11 mouse cellular contexts compared by ENCODE assay signal in the genomic region with DNA sequence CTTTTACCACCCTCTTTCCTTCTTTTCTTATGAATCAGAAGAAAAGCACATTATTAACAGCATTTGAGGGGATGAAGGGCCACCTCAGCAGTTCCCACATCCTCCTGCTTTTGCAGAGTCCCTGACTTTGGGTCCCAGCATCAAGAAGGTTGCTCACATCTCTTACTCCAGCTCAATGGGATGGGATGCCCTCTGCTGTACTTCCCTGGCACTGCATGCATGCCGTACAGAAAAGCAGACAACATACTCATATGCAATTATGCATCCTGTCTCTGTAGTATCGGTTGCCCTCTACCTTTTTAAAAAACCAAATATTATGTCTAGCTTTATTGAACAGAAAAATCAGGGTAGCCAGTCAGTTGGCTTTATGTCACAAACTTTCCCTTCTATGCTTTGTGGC. TPM values are rescaled to one million over a fixed set of nuclear protein-coding genes. Genes with fewer than 3 reads are reported as not detected.
DNase-seq lines count a peak whose midpoint lies in the region; TF ChIP-seq lines count a peak whose summit lies in the region.
"Had no signal": no experiment of that assay in that cellular context is flagged by ENCODE, and none has a peak within 500 bp of the region (broad histone marks: within the 10 kb centered on the region; RNA-seq: fewer than 3 reads in every experiment).

No protein-coding gene starts in this region.

- H3K9ac ChIP-seq in ES-E14 (ENCODE audit: insufficient read depth, low read depth, low read length, poor library complexity, severe bottlenecking), result no peak overlapping the region
- H3K9ac ChIP-seq: heart, embryonic 12.5 days; limb, embryonic 13.5 days; neural tube, embryonic 15.5 days had no signal

- no peak overlapping the region for H3K27ac ChIP-seq in cerebellum, adult 2 months (ENCODE audit: insufficient read depth, low read length)
- H3K27ac ChIP-seq in layer of hippocampus, adult 2 months, result no peak overlapping the region
- H3K27ac ChIP-seq in ES-E14 (ENCODE audit: insufficient read depth, low read depth, low read length, poor library complexity, severe bottlenecking), result no peak overlapping the region
- no peak overlapping the region for H3K27ac ChIP-seq in gastrocnemius, adult 2 months
- H3K27ac ChIP-seq: limb, embryonic 13.5 days; neural tube, embryonic 15.5 days had no signal

- no peaks in the 10 kb centered on the region for H3K9me3 ChIP-seq in ES-E14 (ENCODE audit: control insufficient read depth, insufficient read depth, low read depth, low read length)
- H3K9me3 ChIP-seq: heart, embryonic 12.5 days; limb, embryonic 13.5 days; neural tube, embryonic 15.5 days had no signal

- H3K36me3 ChIP-seq in ES-E14 (ENCODE audit: control insufficient read depth, insufficient read depth, low read length, poor library complexity, severe bottlenecking), result no peaks in the 10 kb centered on the region
- H3K36me3 ChIP-seq: heart, embryonic 12.5 days; limb, embryonic 13.5 days; neural tube, embryonic 15.5 days had no signal

- WGBS in cerebellum, adult 2 months, result 91% methylated on average over 2 of the region's 2 CpGs

- peak; percentile 51; the same call in 1 of the 2 replicates for TF ChIP-seq CTCF in cerebellum, adult 2 months (IDR thresholded peaks at IDR 0.05; ENCODE audit: borderline replicate concordance, insufficient read depth, low read depth, low read length)
- peak; percentile 63 for TF ChIP-seq CTCF in layer of hippocampus, adult 2 months (conservative IDR thresholded peaks at IDR 0.05)
- TF ChIP-seq CTCF in gastrocnemius, adult 2 months (IDR thresholded peaks at IDR 0.05), result no peak

- peaks cover 9% of the 10 kb centered on the region; the same call in 1 of the 2 replicates for H3K4me1 ChIP-seq in cerebellum, adult 2 months (ENCODE audit: control insufficient read depth, insufficient read depth, low read length)
- no peaks in the 10 kb centered on the region for H3K4me1 ChIP-seq in ES-E14 (ENCODE audit: control insufficient read depth in 2 of 2, insufficient read depth in 2 of 2, low read length in 2 of 2, poor library complexity in 1 of 2)
- H3K4me1 ChIP-seq: heart, embryonic 12.5 days; limb, embryonic 13.5 days; neural tube, embryonic 15.5 days had no signal

- intact Hi-C loops in gastrocnemius, adult 2 months (cut with DNase I), result no loop called here

- DNase-seq in cerebellum, adult 2 months, result peak in 1 of 2 experiments; percentile 19
- no peak for DNase-seq in cerebellum, adult 9-11 months
- no peak for DNase-seq in layer of hippocampus, adult 2 months (ENCODE audit: low spot score in 2 of 2)
- DNase-seq in layer of hippocampus, adult 18-20 months (ENCODE audit: low spot score in 2 of 2), result no peak
- peak; percentile 59 for DNase-seq in ES-E14 (ENCODE audit: low read depth, low spot score)
- peak; percentile 5 for DNase-seq in forelimb bud, embryonic 11.5 days (ENCODE audit: low read depth, low spot score)
- DNase-seq in ovary, postnatal 10 days (ENCODE audit: low spot score), result no peak
- DNase-seq in gastrocnemius, adult 2 months, result no peak

- TF ChIP-seq POLR2A in cerebellum, adult 2 months (IDR thresholded peaks at IDR 0.05; ENCODE audit: borderline replicate concordance, insufficient read depth, low read length), result no peak

- no peak overlapping the region for H3K4me3 ChIP-seq in cerebellum, adult 2 months (replicated peaks; ENCODE audit: insufficient read depth, low read depth, low read length)
- H3K4me3 ChIP-seq in layer of hippocampus, adult 2 months, result no peak overlapping the region
- H3K4me3 ChIP-seq in ES-E14 (ENCODE audit: insufficient read depth in 1 of 2, low read depth in 1 of 2, low read length in 2 of 2, poor library complexity in 1 of 2, severe bottlenecking in 1 of 2), result no peak overlapping the region
- H3K4me3 ChIP-seq in gastrocnemius, adult 2 months, result no peak overlapping the region
- H3K4me3 ChIP-seq: heart, embryonic 12.5 days; limb, embryonic 13.5 days; neural tube, embryonic 15.5 days had no signal

- H3K27me3 ChIP-seq in cerebellum, adult 2 months (ENCODE audit: control insufficient read depth, insufficient read depth, low read length), result no peaks in the 10 kb centered on the region
- H3K27me3 ChIP-seq: heart, embryonic 12.5 days; limb, embryonic 13.5 days; neural tube, embryonic 15.5 days had no signal

- in situ Hi-C loops in ES-E14 (cut with MboI; ENCODE audit: low sequenced_read_pairs in 2 of 2, unreplicated experiment in 2 of 2), result loop anchor here (25.0 kb wide), 1 partner anchor 802 kb away; no protein-coding TSS in a partner anchor

TF ChIP-seq in ES-E14, 5 proteins besides CTCF, POLR2A, EP300 and RAD21:
- TF ChIP-seq ZC3H11A (IDR thresholded peaks at IDR 0.05; ENCODE audit: borderline replicate concordance, low read depth, low read length) (peak; percentile 85), ZNF384 (IDR thresholded peaks at IDR 0.05; ENCODE audit: low read depth, low read length) (no peak)
TF ChIP-seq in ES-E14: peak in this region for 1.

RNA-seq across cellular contexts. Expression of gene Magi2, which starts 37.8 kb away (rescaled TPM):
- 30.1 and 32.2 TPM in 2 replicates for polyA plus RNA-seq in cerebellum, adult 2 months (2012; rRNA removed)
- total RNA-seq in layer of hippocampus, adult 2 months (2021), result 100 to 1,000 TPM; 133 to 150 TPM
- total RNA-seq in layer of hippocampus, adult 18-20 months (2021), result 100 to 1,000 TPM; 114 to 141 TPM
- total RNA-seq in ES-E14 (2012; rRNA removed), result 0.85 and 1.2 TPM in 2 replicates
- 1 to 10 TPM in 1 of 2 experiments, under 1 TPM in 1; 0.98 to 1.6 TPM for total RNA-seq in gastrocnemius, adult 2 months (2021)

Comparison
In these comparisons a context has a peak if more than half of its experiments do, and no peak if none do; other contexts are left out.
1. DNase-seq: peak in ES-E14 (single experiment) and forelimb bud, embryonic 11.5 days (single experiment); none in cerebellum, adult 9-11 months (single experiment), layer of hippocampus, adult 2 months (0 of 2), layer of hippocampus, adult 18-20 months (0 of 2), ovary, postnatal 10 days (single experiment) and gastrocnemius, adult 2 months (single experiment).
2. RNA of gene Magi2, which starts 37.8 kb away (total RNA-seq): 133 to 150 TPM in layer of hippocampus, adult 2 months and 114 to 141 TPM in layer of hippocampus, adult 18-20 months; 0.98 to 1.6 TPM in gastrocnemius, adult 2 months and 0.85 to 1.2 TPM in ES-E14; every median in the first group is over 10 times any median in the second.